Mouse (Mus musculus) fat pad, adult 2 months (tissue): ENCODE measurements around the gene Gm5862.
"Not testable (repeated sequence)": the region's sequence is repeated elsewhere in the genome, so short reads cannot be mapped to it uniquely, and the experiment has no call there.

ENCODE experiments used
- DNase-seq: peaks from one replicate; pipeline ENCODE4 v3.0.0-alpha.2; 2011; ENCODE audit warnings: low read depth, low spot score; ENCODE audit errors: extremely low read depth

Gm5862 gene

DNA sequence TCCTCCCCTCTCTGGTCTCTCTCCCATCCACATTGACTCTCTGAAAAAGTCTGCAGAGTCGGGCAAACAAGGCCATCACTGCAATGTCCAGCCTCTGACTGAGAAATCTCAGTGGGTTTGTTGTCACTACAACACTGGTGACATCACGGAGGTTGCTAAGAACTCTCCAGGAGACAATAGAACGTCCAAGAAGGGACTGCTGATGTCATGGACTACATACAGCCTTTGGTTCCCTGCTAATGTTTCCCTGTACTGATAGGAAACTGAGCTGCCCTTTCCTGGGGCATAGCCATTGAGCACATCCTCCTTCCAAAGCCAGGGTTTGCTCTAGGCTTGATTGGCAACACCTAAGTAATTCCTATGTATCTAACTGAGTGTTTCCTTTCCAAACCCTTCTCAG, at the start of gene Gm5862:
TSS of gene Gm5862 (minus strand) at position 101 of the 400 bp plus-strand sequence.
- DNase-seq: not testable (repeated sequence)

DNA sequence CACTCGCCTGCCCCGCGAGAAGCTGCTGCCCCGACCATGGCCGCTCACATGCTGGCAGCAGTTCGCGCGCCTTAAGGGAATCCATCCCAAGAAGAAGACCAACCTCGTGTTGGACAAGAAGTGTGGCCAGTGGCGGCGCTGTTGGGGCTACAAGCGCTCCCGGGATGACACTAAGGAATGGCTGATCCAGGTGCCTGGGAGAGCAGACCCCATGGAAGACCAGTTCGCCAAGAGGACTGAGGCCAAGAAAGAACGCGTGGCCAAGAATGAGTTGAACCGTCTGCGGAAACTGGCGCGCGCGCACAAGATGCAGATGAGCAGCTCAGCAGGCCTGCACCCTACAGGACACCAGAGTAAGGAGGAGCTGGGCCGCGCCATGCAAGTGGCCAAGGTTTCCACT, 48.0 kb upstream of the Gm5862 start:
- no peak for DNase-seq

DNA sequence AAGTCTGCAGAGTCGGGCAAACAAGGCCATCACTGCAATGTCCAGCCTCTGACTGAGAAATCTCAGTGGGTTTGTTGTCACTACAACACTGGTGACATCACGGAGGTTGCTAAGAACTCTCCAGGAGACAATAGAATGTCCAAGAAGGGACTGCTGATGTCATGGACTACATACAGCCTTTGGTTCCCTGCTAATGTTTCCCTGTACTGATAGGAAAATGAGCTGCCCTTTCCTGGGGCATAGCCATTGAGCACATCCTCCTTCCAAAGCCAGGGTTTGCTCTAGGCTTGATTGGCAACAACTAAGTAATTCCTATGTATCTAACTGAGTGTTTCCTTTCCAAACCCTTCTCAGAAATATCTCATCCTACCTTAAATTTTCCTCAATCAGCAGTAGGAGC, 35.8 kb upstream of the Gm5862 start, which contains the start of gene Gm7347:
TSS of gene Gm7347 (minus strand) at position 101 of the 400 bp plus-strand sequence.
- not testable (repeated sequence) for DNase-seq

DNA sequence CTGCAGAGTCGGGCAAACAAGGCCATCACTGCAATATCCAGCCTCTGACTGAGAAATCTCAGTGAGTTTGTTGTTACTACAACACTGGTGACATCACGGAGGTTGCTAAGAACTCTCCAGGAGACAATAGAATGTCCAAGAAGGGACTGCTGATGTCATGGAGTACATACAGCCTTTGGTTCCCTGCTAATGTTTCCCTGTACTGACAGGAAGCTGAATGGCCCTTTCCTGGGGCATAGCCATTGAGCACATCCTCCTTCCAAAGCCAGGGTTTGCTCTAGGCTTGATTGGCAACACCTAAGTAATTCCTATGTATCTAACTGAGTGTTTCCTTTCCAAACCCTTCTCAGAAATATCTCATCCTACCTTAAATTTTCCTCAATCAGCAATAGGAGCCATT, 16.7 kb upstream of the Gm5862 start, which contains the start of gene Speer4a:
TSS of gene Speer4a (minus strand) at position 101 of the 400 bp plus-strand sequence.
- DNase-seq: not testable (repeated sequence)

DNA sequence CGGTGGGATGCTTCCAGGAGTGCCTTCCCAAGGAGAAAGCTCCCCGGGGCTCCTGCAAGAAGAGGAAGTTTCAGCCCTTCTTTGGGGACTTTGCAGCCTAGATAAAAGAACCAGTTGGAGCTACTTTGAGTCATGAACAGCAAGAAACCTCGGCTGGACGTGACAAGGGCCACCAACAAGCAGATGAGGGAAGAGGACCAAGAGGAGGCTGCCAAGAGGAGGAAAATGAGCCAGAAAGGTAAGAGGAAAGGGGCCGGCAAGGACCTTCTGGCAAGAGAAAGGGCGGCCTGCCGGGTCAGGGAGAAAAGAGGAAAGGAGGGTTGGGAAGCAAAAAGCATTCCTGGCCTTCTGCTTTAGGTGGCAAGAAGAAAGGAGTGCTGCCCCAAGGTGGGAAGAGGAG, 15.0 kb downstream of the Gm5862 start:
- not testable (repeated sequence) for DNase-seq

DNA sequence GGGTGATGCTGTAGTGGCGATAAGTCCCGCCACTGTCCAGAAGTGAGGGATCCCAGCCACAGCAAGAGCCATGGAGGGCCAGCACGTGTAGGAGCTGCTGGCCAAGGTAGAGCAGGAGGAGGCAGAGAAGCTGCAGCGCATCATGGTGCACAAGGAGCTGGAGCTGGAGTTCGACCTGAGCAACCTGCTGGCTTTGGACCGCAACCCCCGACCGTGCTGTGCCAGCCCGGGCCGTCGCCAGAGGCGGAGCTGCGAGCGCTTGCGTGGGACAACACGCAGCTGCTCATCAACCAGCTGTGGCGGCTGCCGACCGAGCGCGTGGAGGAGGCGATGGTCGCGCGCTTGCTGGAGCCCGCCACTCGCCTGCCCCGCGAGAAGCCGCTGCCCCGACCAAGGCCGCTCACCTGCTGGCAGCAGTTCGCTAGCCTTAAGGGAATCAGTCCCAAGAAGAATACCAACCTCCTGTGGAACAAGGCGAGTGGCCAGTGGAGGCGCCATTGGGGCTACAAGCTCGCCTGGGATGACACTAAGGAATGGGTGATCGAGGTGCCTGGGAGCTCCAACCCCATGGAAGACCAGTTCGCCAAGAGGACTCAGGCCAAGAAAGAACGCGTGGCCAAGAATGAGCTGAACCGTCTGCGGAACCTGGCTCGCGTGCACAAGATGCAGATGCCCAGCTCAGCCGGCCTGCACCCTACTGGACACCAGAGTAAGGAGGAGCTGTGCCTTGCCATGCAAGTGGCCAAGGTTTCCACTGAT, 15.6 kb downstream of the Gm5862 start:
- not testable (repeated sequence) for DNase-seq

DNA sequence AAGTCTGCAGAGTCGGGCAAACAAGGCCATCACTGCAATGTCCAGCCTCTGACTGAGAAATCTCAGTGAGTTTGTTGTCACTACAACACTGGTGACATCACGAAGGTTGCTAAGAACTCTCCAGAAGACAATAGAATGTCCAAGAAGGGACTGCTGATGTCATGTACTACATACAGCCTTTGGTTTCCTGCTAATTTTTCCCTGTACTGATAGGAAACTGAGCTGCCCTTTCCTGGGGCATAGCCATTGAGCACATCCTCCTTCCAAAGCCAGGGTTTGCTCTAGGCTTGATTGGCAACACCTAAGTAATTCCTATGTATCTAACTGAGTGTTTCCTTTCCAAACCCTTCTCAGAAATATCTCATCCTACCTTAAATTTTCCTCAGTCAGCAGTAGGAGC, 18.0 kb downstream of the Gm5862 start, which contains the start of gene Gm1979:
TSS of gene Gm1979 (minus strand) at position 101 of the 400 bp plus-strand sequence.
- DNase-seq: not testable (repeated sequence)

DNA sequence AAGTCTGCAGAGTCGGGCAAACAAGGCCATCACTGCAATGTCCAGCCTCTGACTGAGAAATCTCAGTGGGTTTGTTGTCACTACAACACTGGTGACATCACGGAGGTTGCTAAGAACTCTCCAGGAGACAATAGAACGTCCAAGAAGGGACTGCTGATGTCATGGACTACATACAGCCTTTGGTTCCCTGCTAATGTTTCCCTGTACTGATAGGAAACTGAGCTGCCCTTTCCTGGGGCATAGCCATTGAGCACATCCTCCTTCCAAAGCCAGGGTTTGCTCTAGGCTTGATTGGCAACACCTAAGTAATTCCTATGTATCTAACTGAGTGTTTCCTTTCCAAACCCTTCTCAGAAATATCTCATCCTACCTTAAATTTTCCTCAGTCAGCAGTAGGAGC, 34.2 kb downstream of the Gm5862 start, which contains the start of gene Gm21698:
TSS of gene Gm21698 (minus strand) at position 101 of the 400 bp plus-strand sequence.
- DNase-seq: not testable (repeated sequence)

DNA sequence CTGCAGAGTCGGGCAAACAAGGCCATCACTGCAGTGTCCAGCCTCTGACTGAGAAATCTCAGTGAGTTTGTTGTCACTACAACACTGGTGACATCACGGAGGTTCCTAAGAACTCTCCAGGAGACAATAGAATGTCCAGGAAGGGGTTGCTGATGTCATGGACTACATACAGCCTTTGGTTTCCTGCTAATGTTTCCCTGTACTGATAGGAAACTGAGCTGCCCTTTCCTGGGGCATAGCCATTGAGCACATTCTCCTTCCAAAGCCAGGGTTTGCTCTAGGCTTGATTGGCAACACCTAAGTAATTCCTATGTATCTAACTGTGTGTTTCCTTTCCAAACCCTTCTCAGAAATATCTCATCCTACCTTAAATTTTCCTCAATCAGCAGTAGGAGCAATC, 50.2 kb downstream of the Gm5862 start, which contains the start of gene Gm21680:
TSS of gene Gm21680 (minus strand) at position 101 of the 400 bp plus-strand sequence.
- not testable (repeated sequence) for DNase-seq
